Mouse (Mus musculus) bone marrow macrophage, adult 2 months (primary cell): ENCODE measurements around the gene Limk1. TPM values are rescaled to one million over a fixed set of nuclear protein-coding genes. Genes with fewer than 3 reads are reported as not detected.

ENCODE experiments used
- H3K27ac ChIP-seq: 2 replicates; pipeline ENCODE4 v1.5.1; 2012; ENCODE audit warnings: low read depth, low read length; ENCODE audit not compliant: insufficient read depth
- H3K4me1 ChIP-seq: 2 replicates; pipeline ENCODE4 v1.6.1; 2012; ENCODE audit warnings: low read length; ENCODE audit not compliant: control insufficient read depth, insufficient read depth
- H3K4me3 ChIP-seq: 2 replicates; pipeline ENCODE4 v1.5.1; 2012; ENCODE audit warnings: mild to moderate bottlenecking, low read length, moderate library complexity; ENCODE audit not compliant: insufficient read depth
- CTCF ChIP-seq: IDR thresholded peaks from 2 replicates; pipeline ENCODE4 v1.5.1; 2012; ENCODE audit warnings: low read depth, mild to moderate bottlenecking, low read length, moderate library complexity
- POLR2A ChIP-seq: IDR thresholded peaks from 2 replicates; pipeline ENCODE4 v1.6.1; 2012; ENCODE audit warnings: mild to moderate bottlenecking, low read depth, low read length, borderline replicate concordance
- polyA plus RNA-seq: library from polyadenylated mRNA; stranded (reverse); fragments of >200 nt; gene quantifications from 2 replicates; pipeline ENCODE4 v1.2.4, GENCODE M21; 2012; ENCODE audit not compliant: missing spikeins, insufficient read depth, insufficient read length

Gene Limk1
- polyA plus RNA-seq, 1 experiment = 13.1 TPM

- Histone ChIP-seq H3K4me1 (peaks cover 18% of the 10 kb centered on the region), H3K27ac (no peak overlapping the region), H3K4me3 (no peak overlapping the region)
- TF ChIP-seq POLR2A (no peak), CTCF (no peak)
These were observed 48.0 kb downstream of the Limk1 start for GRCm38 (mm10) chr5:134640371-134640770.

GRCm38 (mm10) chr5:134639269-134639682, 49.1 kb downstream of the Limk1 start, which contains the start of gene Eif4h:
TSS of gene Eif4h (minus strand) at chr5:134639490.
- H3K27ac ChIP-seq = peak within 1 kb of the TSS; percentile 79
- TF ChIP-seq POLR2A (no peak), CTCF (no peak)
- peak within 1 kb of the TSS; percentile 99 for H3K4me3 ChIP-seq
- H3K4me1 ChIP-seq = peaks cover 12% of the 10 kb centered on the region

GRCm38 (mm10) chr5:134638461-134639268, 49.7 kb downstream of the Limk1 start:
- H3K4me3 ChIP-seq = peak overlapping the region; percentile 99
- peaks cover 10% of the 10 kb centered on the region for H3K4me1 ChIP-seq
- no peak for TF ChIP-seq CTCF
- H3K27ac ChIP-seq = peak overlapping the region; percentile 79

GRCm38 (mm10) chr5:134637820-134638367, 50.5 kb downstream of the Limk1 start:
- Histone ChIP-seq H3K27ac (peak overlapping the region; percentile 79), H3K4me1 (peaks cover 13% of the 10 kb centered on the region)

GRCm38 (mm10) chr5:134632841-134633240, 55.6 kb downstream of the Limk1 start:
- Histone ChIP-seq H3K4me1 (peaks cover 14% of the 10 kb centered on the region), H3K27ac (no peak overlapping the region), H3K4me3 (no peak overlapping the region)
- TF ChIP-seq POLR2A = no peak
- TF ChIP-seq CTCF = no peak

More at GRCm38 (mm10) chr5:134637820-134638367, 50.5 kb downstream of the Limk1 start:
- TF ChIP-seq CTCF = no peak
- no peak for TF ChIP-seq POLR2A
- peak overlapping the region; percentile 99 for H3K4me3 ChIP-seq

GRCm38 (mm10) chr5:134630835-134631234, 57.6 kb downstream of the Limk1 start:
- Histone ChIP-seq H3K4me1 (peaks cover 14% of the 10 kb centered on the region), H3K27ac (no peak overlapping the region), H3K4me3 (no peak overlapping the region)
- TF ChIP-seq CTCF (no peak), POLR2A (no peak)

- TF ChIP-seq CTCF (no peak), POLR2A (no peak)
- Histone ChIP-seq H3K27ac (no peak overlapping the region), H3K4me1 (peaks cover 14% of the 10 kb centered on the region), H3K4me3 (no peak overlapping the region)
These were observed 58.9 kb downstream of the Limk1 start for GRCm38 (mm10) chr5:134629508-134629907.

- no peak overlapping the region for H3K27ac ChIP-seq
- no peak overlapping the region for H3K4me3 ChIP-seq
- TF ChIP-seq POLR2A = no peak
- no peak for TF ChIP-seq CTCF
- 0 out of 2 replicates have a peak, but pooled peaks cover 3% of the 10 kb centered on the region for H3K4me1 ChIP-seq
These were observed 66.3 kb downstream of the Limk1 start for GRCm38 (mm10) chr5:134622069-134622468.

- H3K4me1 ChIP-seq = peaks cover 3% of the 10 kb centered on the region; the same call in 1 of the 2 replicates
- H3K27ac ChIP-seq = no peak overlapping the region
- H3K4me3 ChIP-seq = no peak overlapping the region
- TF ChIP-seq CTCF (no peak), POLR2A (no peak)
These were observed 67.2 kb downstream of the Limk1 start for GRCm38 (mm10) chr5:134621099-134621640.

GRCm38 (mm10) chr5:134620457-134620856, 67.9 kb downstream of the Limk1 start:
- Histone ChIP-seq H3K4me1 (peaks cover 10% of the 10 kb centered on the region), H3K4me3 (no peak overlapping the region), H3K27ac (no peak overlapping the region)
- TF ChIP-seq CTCF (no peak), POLR2A (no peak)
